Mouse (Mus musculus) cerebellum, adult 11-12 months (tissue): ENCODE results near the gene Prg3.

Experiments
- DNase-seq: peaks from one replicate; pipeline ENCODE4 v3.0.0; 2022

Prg3 gene

GRCm38 (mm10) chr2:84987930-84988329, at the start of gene Prg3:
Prg3 (plus strand) TSS chr2:84988215.
- no peak for DNase-seq

- DNase-seq = no peak
Measured at GRCm38 (mm10) chr2:84938249-84938946, 49.6 kb upstream of the Prg3 start.

- no peak for DNase-seq
Measured at GRCm38 (mm10) chr2:84939306-84939705, 48.7 kb upstream of the Prg3 start.

- DNase-seq = no peak
Measured at GRCm38 (mm10) chr2:84939711-84940110, 48.3 kb upstream of the Prg3 start.

- no peak for DNase-seq
Measured at GRCm38 (mm10) chr2:84941332-84941731, 46.7 kb upstream of the Prg3 start.

- no peak for DNase-seq
Measured at GRCm38 (mm10) chr2:84941795-84942194, 46.2 kb upstream of the Prg3 start.

- DNase-seq = no peak
Measured at GRCm38 (mm10) chr2:84947154-84947771, 40.8 kb upstream of the Prg3 start.

- no peak for DNase-seq
Measured at GRCm38 (mm10) chr2:84948252-84948651, 39.8 kb upstream of the Prg3 start.

GRCm38 (mm10) chr2:84948721-84949120, 39.3 kb upstream of the Prg3 start:
- DNase-seq = no peak

GRCm38 (mm10) chr2:84951027-84951426, 37.0 kb upstream of the Prg3 start:
- no peak for DNase-seq

- DNase-seq = no peak
Measured at GRCm38 (mm10) chr2:84952251-84952650, 35.8 kb upstream of the Prg3 start.

- DNase-seq = no peak
Measured at GRCm38 (mm10) chr2:84952693-84953092, 35.3 kb upstream of the Prg3 start.

GRCm38 (mm10) chr2:84955435-84955834, 32.6 kb upstream of the Prg3 start:
- no peak for DNase-seq

- no peak for DNase-seq
Measured at GRCm38 (mm10) chr2:84956274-84956673, 31.7 kb upstream of the Prg3 start.

- no peak for DNase-seq
Measured at GRCm38 (mm10) chr2:84958588-84959264, 29.3 kb upstream of the Prg3 start.

- DNase-seq = no peak
Measured at GRCm38 (mm10) chr2:84961300-84961699, 26.7 kb upstream of the Prg3 start.

- no peak for DNase-seq
Measured at GRCm38 (mm10) chr2:84961901-84962300, 26.1 kb upstream of the Prg3 start.

- DNase-seq = no peak
Measured at GRCm38 (mm10) chr2:84962906-84963507, 25.0 kb upstream of the Prg3 start.

GRCm38 (mm10) chr2:84964111-84964801, 23.8 kb upstream of the Prg3 start:
- DNase-seq = no peak

GRCm38 (mm10) chr2:84967318-84967991, 20.6 kb upstream of the Prg3 start:
- no peak for DNase-seq

- DNase-seq = no peak
Measured at GRCm38 (mm10) chr2:84975580-84975979, 12.4 kb upstream of the Prg3 start.

GRCm38 (mm10) chr2:84980188-84980587, 7.8 kb upstream of the Prg3 start, which contains the start of gene Prg2:
Prg2 (plus strand) TSS chr2:84980461.
- DNase-seq = no peak
